12 mouse cellular contexts compared by ENCODE assay signal in the genomic region with DNA sequence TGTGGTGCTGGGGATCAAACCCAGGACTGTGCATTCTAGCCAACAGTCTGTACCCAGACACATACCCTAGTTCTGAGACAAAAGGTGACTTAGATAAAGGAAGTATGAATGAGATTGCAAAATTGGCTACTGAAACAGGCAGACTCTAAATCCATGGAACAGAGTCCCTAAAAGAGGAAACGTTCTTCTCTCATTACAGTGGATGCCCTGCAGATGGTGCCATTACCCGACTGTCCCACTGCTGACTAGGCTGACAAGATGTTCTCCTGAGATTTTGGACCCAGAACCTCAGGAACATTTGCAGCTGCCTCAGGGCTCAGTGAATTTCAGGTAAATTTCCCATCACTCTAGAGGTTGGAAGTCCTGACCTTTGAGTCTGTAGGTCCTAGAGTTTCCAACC. TPM values are rescaled to one million over a fixed set of nuclear protein-coding genes. Genes with fewer than 3 reads are reported as not detected.
DNase-seq lines count a peak whose midpoint lies in the region; ATAC-seq and TF ChIP-seq lines count a peak whose summit lies in the region.
"Had no signal": no experiment of that assay in that cellular context is flagged by ENCODE, and none has a peak within 500 bp of the region (broad histone marks: within the 10 kb centered on the region; RNA-seq: fewer than 3 reads in every experiment).

No protein-coding gene starts in this region.

- H3K4me3 ChIP-seq in kidney, embryonic 14.5 days (ENCODE audit: low read length), result no peak overlapping the region
- no peak overlapping the region for H3K4me3 ChIP-seq in ES-Bruce4 (ENCODE audit: low read depth, low read length)
- no peak overlapping the region for H3K4me3 ChIP-seq in thymus, adult 2 months (ENCODE audit: control insufficient read depth, insufficient read depth, low read length)
- H3K4me3 ChIP-seq: erythroblast, embryonic 14.5 days; hindbrain, embryonic 15.5 days; liver, embryonic 13.5 days; midbrain, embryonic 15.5 days had no signal

- no peak for ATAC-seq in kidney, embryonic 14.5 days (ENCODE audit: low FRiP score, low TSS enrichment)
- ATAC-seq: midbrain, embryonic 15.5 days had no signal

- no peak for TF ChIP-seq EP300 in ES-Bruce4 (IDR thresholded peaks at IDR 0.05; ENCODE audit: insufficient read depth, low read depth, low read length)

- H3K27ac ChIP-seq in kidney, embryonic 14.5 days (ENCODE audit: low read depth, low read length), result no peak overlapping the region
- no peak overlapping the region for H3K27ac ChIP-seq in ES-Bruce4 (ENCODE audit: insufficient read depth, low read length)
- no peak overlapping the region for H3K27ac ChIP-seq in thymus, adult 2 months (ENCODE audit: control insufficient read depth, insufficient read depth, low read length)
- H3K27ac ChIP-seq: hindbrain, embryonic 15.5 days; liver, embryonic 13.5 days; midbrain, embryonic 15.5 days had no signal

- H3K36me3 ChIP-seq in kidney, embryonic 14.5 days (ENCODE audit: control insufficient read depth, insufficient read depth, low read length), result peaks cover 16% of the 10 kb centered on the region
- peaks cover 15% of the 10 kb centered on the region for H3K36me3 ChIP-seq in ES-Bruce4 (ENCODE audit: control insufficient read depth, insufficient read depth, low read length, poor library complexity, severe bottlenecking)
- no peaks in the 10 kb centered on the region for H3K36me3 ChIP-seq in thymus, adult 2 months (ENCODE audit: control insufficient read depth, insufficient read depth, low read length)

- H3K4me1 ChIP-seq in kidney, embryonic 14.5 days (ENCODE audit: control insufficient read depth, insufficient read depth, low read length), result no peaks in the 10 kb centered on the region
- H3K4me1 ChIP-seq in ES-Bruce4 (ENCODE audit: control insufficient read depth, insufficient read depth, low read length), result no peaks in the 10 kb centered on the region
- H3K4me1 ChIP-seq in thymus, adult 2 months (replicated peaks; ENCODE audit: control insufficient read depth, insufficient read depth, low read length), result no peaks in the 10 kb centered on the region
- H3K4me1 ChIP-seq: hindbrain, embryonic 15.5 days; liver, embryonic 13.5 days; midbrain, embryonic 15.5 days had no signal

- no peak overlapping the region for H3K9ac ChIP-seq in kidney, embryonic 14.5 days (ENCODE audit: low read depth, low read length)
- H3K9ac ChIP-seq in ES-Bruce4 (ENCODE audit: low read depth, poor library complexity, severe bottlenecking), result no peak overlapping the region
- H3K9ac ChIP-seq: hindbrain, embryonic 15.5 days; liver, embryonic 13.5 days; midbrain, embryonic 15.5 days had no signal

- H3K4me2 ChIP-seq in kidney, embryonic 14.5 days (replicated peaks; ENCODE audit: low read depth, low read length), result no peak overlapping the region
- H3K4me2 ChIP-seq: hindbrain, embryonic 15.5 days; liver, embryonic 13.5 days; midbrain, embryonic 15.5 days had no signal

- WGBS in kidney, embryonic 14.5 days, result 32% methylated on average over 2 of the region's 2 CpGs
- 21% methylated on average over 2 of the region's 2 CpGs for WGBS in thymus, adult 2 months

- DNase-seq in heart, adult 18-20 months, result peak; percentile 26 to 52
- DNase-seq in heart, adult 9 months (ENCODE audit: low spot score in 2 of 2), result no peak
- DNase-seq in kidney, postnatal 4 days, result peak; percentile 43 to 54
- peak; percentile 46 for DNase-seq in lung, postnatal 10 days
- no peak for DNase-seq in embryo, embryonic 9.5 days (ENCODE audit: extremely low spot score)
- DNase-seq in thymus, adult 2 months, result no peak
- DNase-seq: liver, embryonic 13.5 days had no signal

- no peaks in the 10 kb centered on the region for H3K27me3 ChIP-seq in kidney, embryonic 14.5 days (ENCODE audit: control insufficient read depth, insufficient read depth, low read length)
- no peaks in the 10 kb centered on the region for H3K27me3 ChIP-seq in ES-Bruce4 (ENCODE audit: control insufficient read depth, insufficient read depth, low read length, poor library complexity, severe bottlenecking)
- H3K27me3 ChIP-seq in thymus, adult 2 months (ENCODE audit: control insufficient read depth, insufficient read depth, low read length), result no peaks in the 10 kb centered on the region
- H3K27me3 ChIP-seq: hindbrain, embryonic 15.5 days; liver, embryonic 13.5 days; midbrain, embryonic 15.5 days had no signal

- TF ChIP-seq POLR2A in ES-Bruce4 (IDR thresholded peaks at IDR 0.05; ENCODE audit: insufficient read depth, low read length), result no peak
- no peak for TF ChIP-seq POLR2A in thymus, adult 2 months (IDR thresholded peaks at IDR 0.05; ENCODE audit: control insufficient read depth, extremely low read depth, insufficient read depth, low read length, poor library complexity)

- no peaks in the 10 kb centered on the region for H3K9me3 ChIP-seq in kidney, embryonic 14.5 days (ENCODE audit: control insufficient read depth, low read length)
- no peaks in the 10 kb centered on the region for H3K9me3 ChIP-seq in ES-Bruce4 (replicated peaks; ENCODE audit: control insufficient read depth, insufficient read depth, low read length, poor library complexity, severe bottlenecking)
- H3K9me3 ChIP-seq: hindbrain, embryonic 15.5 days; liver, embryonic 13.5 days; midbrain, embryonic 15.5 days had no signal

- TF ChIP-seq CTCF in ES-Bruce4 (IDR thresholded peaks at IDR 0.05; ENCODE audit: low read depth, low read length), result peak; percentile 28
- TF ChIP-seq CTCF in thymus, adult 2 months (IDR thresholded peaks at IDR 0.05; ENCODE audit: borderline replicate concordance, control insufficient read depth, extremely low read depth, insufficient read depth, low read length, poor library complexity), result no peak

RNA-seq across cellular contexts. Expression of a gene that starts 13.3 kb away (rescaled TPM):
- total RNA-seq in heart, adult 18-20 months (2021), result 10 to 100 TPM; 36.1 to 36.3 TPM
- 55.9 and 56.1 TPM in 2 replicates for polyA plus RNA-seq in kidney, embryonic 14.5 days (2014; fragmentation: Nextera tagmentation; extraction: Ambion mirVana)
- 123 and 125 TPM in 2 replicates for polyA plus RNA-seq in ES-Bruce4 (2011; ENCODE audit: insufficient read depth, insufficient read length, low read depth, missing spikeins)
- 35.4 and 51.1 TPM in 2 replicates for polyA plus RNA-seq in thymus, adult 2 months (2012; rRNA removed)

RNA-seq across cellular contexts. Expression of a gene that starts 32.6 kb away (rescaled TPM):
- 10 to 100 TPM; 36.1 to 41.1 TPM for total RNA-seq in heart, adult 18-20 months (2021)
- 60.0 and 101 TPM in 2 replicates for polyA plus RNA-seq in kidney, embryonic 14.5 days (2014; fragmentation: Nextera tagmentation; extraction: Ambion mirVana)
- polyA plus RNA-seq in ES-Bruce4 (2011; ENCODE audit: insufficient read depth, insufficient read length, low read depth, missing spikeins), result 73.6 and 75.4 TPM in 2 replicates
- polyA plus RNA-seq in thymus, adult 2 months (2012; rRNA removed), result 34.3 and 35.1 TPM in 2 replicates

RNA-seq across cellular contexts. Expression of a gene that starts 32.7 kb away (rescaled TPM):
- 10 to 100 TPM; 12.3 to 13.4 TPM for total RNA-seq in heart, adult 18-20 months (2021)
- 13.4 and 19.6 TPM in 2 replicates for polyA plus RNA-seq in kidney, embryonic 14.5 days (2014; fragmentation: Nextera tagmentation; extraction: Ambion mirVana)
- polyA plus RNA-seq in ES-Bruce4 (2011; ENCODE audit: insufficient read depth, insufficient read length, low read depth, missing spikeins), result 12.4 and 12.5 TPM in 2 replicates
- 9.6 and 10.5 TPM in 2 replicates for polyA plus RNA-seq in thymus, adult 2 months (2012; rRNA removed)

RNA-seq across cellular contexts. Expression of a gene that starts 52.8 kb away (rescaled TPM):
- total RNA-seq in heart, adult 18-20 months (2021), result 10 to 100 TPM; 17.3 to 19.3 TPM
- polyA plus RNA-seq in kidney, embryonic 14.5 days (2014; fragmentation: Nextera tagmentation; extraction: Ambion mirVana), result 15.6 and 28.3 TPM in 2 replicates
- 19.0 and 21.7 TPM in 2 replicates for polyA plus RNA-seq in ES-Bruce4 (2011; ENCODE audit: insufficient read depth, insufficient read length, low read depth, missing spikeins)
- 14.1 and 15.2 TPM in 2 replicates for polyA plus RNA-seq in thymus, adult 2 months (2012; rRNA removed)

Comparison
In these comparisons a context has a peak if more than half of its experiments do, and no peak if none do; other contexts are left out.
1. DNase-seq: peak in heart, adult 18-20 months (2 of 2), kidney, postnatal 4 days (2 of 2) and lung, postnatal 10 days (single experiment); none in heart, adult 9 months (0 of 2), embryo, embryonic 9.5 days (single experiment) and thymus, adult 2 months (single experiment).